Mouse (Mus musculus): ENCODE measurements around the gene Iqch. TPM values are rescaled to one million over a fixed set of nuclear protein-coding genes. Genes with fewer than 3 reads are reported as not detected.

Gene Iqch
- polyA plus RNA-seq, 1 experiment from 2014 or later: not detected

GRCm38 (mm10) chr9:63580046-63580445 is 22.2 kb downstream of the Iqch start:
- no peak overlapping the region for H3K4me2 ChIP-seq
- WGBS: 85% methylated on average over 2 of the region's 2 CpGs
- no peak overlapping the region for H3K9ac ChIP-seq
- H3K9me3 ChIP-seq: no peaks in the 10 kb centered on the region
- ATAC-seq (ENCODE audit: low FRiP score): no peak
- peaks cover 18% of the 10 kb centered on the region for H3K27me3 ChIP-seq
- H3K36me3 ChIP-seq (replicated peaks): no peaks in the 10 kb centered on the region
- no peak overlapping the region for H3K27ac ChIP-seq
- H3K4me3 ChIP-seq (replicated peaks): no peak overlapping the region
- no peaks in the 10 kb centered on the region for H3K4me1 ChIP-seq

GRCm38 (mm10) chr9:63579644-63580043 is 22.6 kb downstream of the Iqch start:
- 76% methylated on average over 5 of the region's 5 CpGs for WGBS
- ATAC-seq (ENCODE audit: low FRiP score): no peak
- no peaks in the 10 kb centered on the region for H3K9me3 ChIP-seq
- no peaks in the 10 kb centered on the region for H3K4me1 ChIP-seq
- peaks cover 18% of the 10 kb centered on the region for H3K27me3 ChIP-seq
- H3K4me2 ChIP-seq: no peak overlapping the region
- no peak overlapping the region for H3K9ac ChIP-seq
- H3K36me3 ChIP-seq (replicated peaks): no peaks in the 10 kb centered on the region
- no peak overlapping the region for H3K27ac ChIP-seq
- H3K4me3 ChIP-seq (replicated peaks): no peak overlapping the region

- Histone ChIP-seq H3K9me3 (no peaks in the 10 kb centered on the region), H3K4me1 (no peaks in the 10 kb centered on the region)
- WGBS: 92% methylated on average over 3 of the region's 3 CpGs
Observed at GRCm38 (mm10) chr9:63577469-63577868, 24.8 kb downstream of the Iqch start.

GRCm38 (mm10) chr9:63572874-63573273 is 29.4 kb downstream of the Iqch start:
- WGBS: 74% methylated on average over 7 of the region's 7 CpGs
- Histone ChIP-seq H3K27me3 (peaks cover 12% of the 10 kb centered on the region; the same call in 1 of the 2 replicates), H3K27ac (no peak overlapping the region), H3K4me2 (no peak overlapping the region), H3K4me1 (peaks cover 19% of the 10 kb centered on the region), H3K36me3 (replicated peaks) (no peaks in the 10 kb centered on the region), H3K9me3 (no peaks in the 10 kb centered on the region), H3K9ac (no peak overlapping the region), H3K4me3 (replicated peaks) (no peak overlapping the region)
- no peak for ATAC-seq (ENCODE audit: low FRiP score)

More at GRCm38 (mm10) chr9:63577469-63577868, 24.8 kb downstream of the Iqch start:
- no peak for ATAC-seq (ENCODE audit: low FRiP score)
- Histone ChIP-seq H3K27ac (no peak overlapping the region), H3K36me3 (replicated peaks) (no peaks in the 10 kb centered on the region), H3K27me3 (peaks cover 18% of the 10 kb centered on the region), H3K4me3 (replicated peaks) (no peak overlapping the region), H3K4me2 (no peak overlapping the region), H3K9ac (no peak overlapping the region)

GRCm38 (mm10) chr9:63571895-63572294 is 30.4 kb downstream of the Iqch start:
- no peak for ATAC-seq (ENCODE audit: low FRiP score)
- H3K9me3 ChIP-seq: no peaks in the 10 kb centered on the region
- H3K27me3 ChIP-seq: peaks cover 15% of the 10 kb centered on the region
- H3K27ac ChIP-seq: no peak overlapping the region
- no peak overlapping the region for H3K9ac ChIP-seq
- peaks cover 21% of the 10 kb centered on the region for H3K4me1 ChIP-seq
- H3K4me3 ChIP-seq (replicated peaks): no peak overlapping the region
- H3K36me3 ChIP-seq (replicated peaks): no peaks in the 10 kb centered on the region
- no peak overlapping the region for H3K4me2 ChIP-seq
- 50% methylated on average over 6 of the region's 6 CpGs for WGBS

- no peak overlapping the region for H3K4me3 ChIP-seq (replicated peaks)
- H3K4me1 ChIP-seq: peaks cover 25% of the 10 kb centered on the region
- H3K36me3 ChIP-seq (replicated peaks): no peaks in the 10 kb centered on the region
- H3K27ac ChIP-seq: peak overlapping the region; percentile 36; the same call in 1 of the 2 replicates
- no peak for ATAC-seq (ENCODE audit: low FRiP score)
- H3K4me2 ChIP-seq: no peak overlapping the region
- no peak overlapping the region for H3K9ac ChIP-seq
- no peaks in the 10 kb centered on the region for H3K9me3 ChIP-seq
- WGBS: 18% methylated on average over 8 of the region's 8 CpGs
- peaks cover 32% of the 10 kb centered on the region for H3K27me3 ChIP-seq
Observed at GRCm38 (mm10) chr9:63568808-63569207, 33.5 kb downstream of the Iqch start.

GRCm38 (mm10) chr9:63568314-63568713 is 34.0 kb downstream of the Iqch start:
- peaks cover 25% of the 10 kb centered on the region for H3K4me1 ChIP-seq
- peaks cover 35% of the 10 kb centered on the region for H3K27me3 ChIP-seq
- H3K36me3 ChIP-seq (replicated peaks): no peaks in the 10 kb centered on the region
- no peak overlapping the region for H3K9ac ChIP-seq
- ATAC-seq (ENCODE audit: low FRiP score): no peak
- WGBS: 75% methylated on average over 6 of the region's 6 CpGs
- no peak overlapping the region for H3K4me3 ChIP-seq (replicated peaks)
- H3K9me3 ChIP-seq: no peaks in the 10 kb centered on the region
- H3K27ac ChIP-seq: peak overlapping the region; percentile 36; the same call in 1 of the 2 replicates
- H3K4me2 ChIP-seq: no peak overlapping the region

- 75% methylated on average over 2 of the region's 2 CpGs for WGBS
Observed at GRCm38 (mm10) chr9:63563436-63563835, 38.9 kb downstream of the Iqch start.

GRCm38 (mm10) chr9:63561931-63562330 is 40.4 kb downstream of the Iqch start:
- 52% methylated on average over 8 of the region's 8 CpGs for WGBS
- Histone ChIP-seq H3K4me2 (no peak overlapping the region), H3K4me1 (peaks cover 19% of the 10 kb centered on the region), H3K36me3 (replicated peaks) (no peaks in the 10 kb centered on the region), H3K27ac (no peak overlapping the region), H3K27me3 (peaks cover 73% of the 10 kb centered on the region), H3K9me3 (no peaks in the 10 kb centered on the region), H3K4me3 (replicated peaks) (no peak overlapping the region), H3K9ac (no peak overlapping the region)
- no peak for ATAC-seq (ENCODE audit: low FRiP score)

More at GRCm38 (mm10) chr9:63563436-63563835, 38.9 kb downstream of the Iqch start:
- H3K4me1 ChIP-seq: peaks cover 26% of the 10 kb centered on the region
- H3K36me3 ChIP-seq (replicated peaks): no peaks in the 10 kb centered on the region
- H3K27me3 ChIP-seq: peaks cover 78% of the 10 kb centered on the region
- no peak overlapping the region for H3K27ac ChIP-seq
- no peak overlapping the region for H3K4me2 ChIP-seq
- no peak overlapping the region for H3K4me3 ChIP-seq (replicated peaks)
- no peak for ATAC-seq (ENCODE audit: low FRiP score)
- no peak overlapping the region for H3K9ac ChIP-seq
- H3K9me3 ChIP-seq: no peaks in the 10 kb centered on the region

- no peak overlapping the region for H3K4me3 ChIP-seq (replicated peaks)
- H3K27ac ChIP-seq: no peak overlapping the region
- H3K27me3 ChIP-seq: peaks cover 47% of the 10 kb centered on the region
- peaks cover 3% of the 10 kb centered on the region; the same call in 1 of the 2 replicates for H3K4me1 ChIP-seq
- ATAC-seq (ENCODE audit: low FRiP score): no peak
- no peaks in the 10 kb centered on the region for H3K9me3 ChIP-seq
- 89% methylated on average over 8 of the region's 8 CpGs for WGBS
- H3K36me3 ChIP-seq (replicated peaks): no peaks in the 10 kb centered on the region
- no peak overlapping the region for H3K9ac ChIP-seq
- H3K4me2 ChIP-seq: no peak overlapping the region
Observed at GRCm38 (mm10) chr9:63556933-63557332, 45.4 kb downstream of the Iqch start.

GRCm38 (mm10) chr9:63556316-63556715 is 46.0 kb downstream of the Iqch start:
- no peaks in the 10 kb centered on the region for H3K36me3 ChIP-seq (replicated peaks)
- H3K4me3 ChIP-seq (replicated peaks): no peak overlapping the region
- no peak for ATAC-seq (ENCODE audit: low FRiP score)
- no peak overlapping the region for H3K9ac ChIP-seq
- peaks cover 41% of the 10 kb centered on the region for H3K27me3 ChIP-seq
- no peaks in the 10 kb centered on the region for H3K9me3 ChIP-seq
- 84% methylated on average over 1 of the region's 1 CpGs for WGBS
- no peak overlapping the region for H3K27ac ChIP-seq
- H3K4me2 ChIP-seq: no peak overlapping the region
- H3K4me1 ChIP-seq: no peaks in the 10 kb centered on the region

- no peaks in the 10 kb centered on the region for H3K4me1 ChIP-seq
- peaks cover 33% of the 10 kb centered on the region for H3K27me3 ChIP-seq
- no peak overlapping the region for H3K27ac ChIP-seq
- H3K4me3 ChIP-seq (replicated peaks): no peak overlapping the region
- no peaks in the 10 kb centered on the region for H3K9me3 ChIP-seq
- no peak for ATAC-seq (ENCODE audit: low FRiP score)
- H3K4me2 ChIP-seq: no peak overlapping the region
- 70% methylated on average over 3 of the region's 3 CpGs for WGBS
- H3K36me3 ChIP-seq (replicated peaks): no peaks in the 10 kb centered on the region
- no peak overlapping the region for H3K9ac ChIP-seq
Observed at GRCm38 (mm10) chr9:63555460-63555990, 46.8 kb downstream of the Iqch start.

- WGBS: 78% methylated on average over 3 of the region's 3 CpGs
- no peaks in the 10 kb centered on the region for H3K9me3 ChIP-seq
- no peak overlapping the region for H3K9ac ChIP-seq
- H3K27me3 ChIP-seq: peaks cover 22% of the 10 kb centered on the region
- no peak overlapping the region for H3K27ac ChIP-seq
- no peaks in the 10 kb centered on the region for H3K36me3 ChIP-seq (replicated peaks)
- H3K4me3 ChIP-seq (replicated peaks): no peak overlapping the region
- H3K4me2 ChIP-seq: no peak overlapping the region
- no peaks in the 10 kb centered on the region for H3K4me1 ChIP-seq
- no peak for ATAC-seq (ENCODE audit: low FRiP score)
Observed at GRCm38 (mm10) chr9:63553628-63554027, 48.7 kb downstream of the Iqch start.

Data from forebrain, embryonic 12.5 days (tissue).